Mouse (Mus musculus) adipocyte (in vitro differentiated cells): ENCODE results near the gene Casp8ap2.
A peak's percentile ranks its signal among the peaks of the same experiment; 100 is the strongest.

Source experiments
- DNase-seq: peaks from one replicate; pipeline ENCODE4 v3.0.0-alpha.2; 2016; ENCODE audit warnings: low spot score

The Casp8ap2 gene

GRCm38 (mm10) chr4:32668291-32668690 lies 53.0 kb downstream of the Casp8ap2 start:
- DNase-seq = no peak

DNA sequence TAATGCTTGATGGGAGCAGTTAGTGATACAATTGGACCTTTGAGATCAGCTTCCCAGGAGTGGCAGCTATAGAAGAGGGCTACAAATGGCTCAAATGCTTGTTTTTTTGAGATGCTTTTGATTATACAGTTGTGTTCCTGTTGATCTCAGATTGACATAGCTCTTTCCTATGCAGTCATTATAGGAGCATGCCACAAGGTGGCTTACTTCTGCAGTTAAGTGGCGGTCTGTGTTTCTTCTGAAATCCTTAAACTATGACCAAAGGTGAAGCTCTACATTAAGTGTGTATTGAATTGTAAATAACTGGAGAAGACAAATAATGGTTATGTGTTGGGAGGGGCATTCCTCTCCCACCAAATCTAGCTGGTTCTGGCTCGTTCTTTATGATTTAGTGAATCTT lies 54.6 kb downstream of the Casp8ap2 start:
- DNase-seq = no peak

DNA sequence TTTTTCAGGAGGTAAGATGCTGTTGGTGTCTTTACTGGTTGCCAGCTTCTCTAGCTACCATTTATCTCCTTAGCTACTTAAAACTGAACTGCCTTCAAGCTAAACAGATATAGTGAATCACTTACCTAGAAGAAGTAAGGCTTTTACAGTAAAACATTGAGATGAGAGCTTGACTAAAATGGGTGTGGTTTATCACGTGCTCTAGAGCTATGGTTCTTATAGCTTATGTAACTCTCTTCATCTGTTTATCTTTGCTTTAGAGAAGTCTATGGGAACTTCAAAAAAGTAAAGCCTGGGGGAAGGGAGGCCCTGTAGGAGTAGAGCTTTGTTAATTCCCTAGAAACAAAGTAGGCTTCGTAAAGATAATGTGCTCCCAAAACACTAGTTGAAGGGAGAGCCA lies 58.8 kb downstream of the Casp8ap2 start:
- no peak for DNase-seq

DNA sequence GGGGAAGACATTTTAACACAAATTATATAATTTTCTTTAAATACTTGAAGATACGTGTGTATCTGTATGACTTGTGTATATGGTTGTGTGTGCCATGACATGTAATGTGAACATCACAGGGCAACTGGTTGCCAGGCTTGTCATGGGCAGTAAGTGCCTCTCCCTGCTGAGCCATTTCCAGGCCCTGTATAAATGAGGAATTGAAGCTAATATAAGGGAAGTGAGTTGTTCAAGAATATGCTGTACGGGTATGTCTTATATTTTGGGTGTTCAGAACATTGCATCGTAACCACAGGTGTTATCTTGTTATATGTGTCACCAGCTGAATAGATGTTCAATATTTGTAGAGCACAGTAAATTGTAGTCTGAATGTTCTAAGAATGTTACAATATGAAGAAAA lies 62.2 kb downstream of the Casp8ap2 start:
- no peak for DNase-seq

- no peak for DNase-seq
These were observed 65.6 kb downstream of the Casp8ap2 start for GRCm38 (mm10) chr4:32680843-32681242.

DNA sequence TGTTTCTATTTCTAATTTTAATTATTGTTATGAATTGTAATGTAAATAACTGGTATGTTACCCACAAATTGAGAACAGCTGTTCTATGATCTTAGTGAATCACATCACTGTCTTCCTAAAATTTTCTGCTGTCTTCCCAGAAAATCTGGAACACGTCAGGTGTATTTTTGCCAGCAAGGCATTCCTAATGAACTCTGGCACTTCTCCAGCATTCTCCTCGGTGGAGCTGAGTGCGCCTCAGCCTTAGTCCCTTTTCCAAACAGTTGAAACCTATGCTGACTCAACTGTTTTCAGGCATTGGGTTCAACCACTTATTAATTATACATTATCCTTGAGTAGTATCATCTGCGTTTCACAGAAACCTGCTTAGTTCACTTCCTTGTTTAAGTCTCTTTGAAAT lies 67.2 kb downstream of the Casp8ap2 start:
- DNase-seq = peak; percentile 21

DNA sequence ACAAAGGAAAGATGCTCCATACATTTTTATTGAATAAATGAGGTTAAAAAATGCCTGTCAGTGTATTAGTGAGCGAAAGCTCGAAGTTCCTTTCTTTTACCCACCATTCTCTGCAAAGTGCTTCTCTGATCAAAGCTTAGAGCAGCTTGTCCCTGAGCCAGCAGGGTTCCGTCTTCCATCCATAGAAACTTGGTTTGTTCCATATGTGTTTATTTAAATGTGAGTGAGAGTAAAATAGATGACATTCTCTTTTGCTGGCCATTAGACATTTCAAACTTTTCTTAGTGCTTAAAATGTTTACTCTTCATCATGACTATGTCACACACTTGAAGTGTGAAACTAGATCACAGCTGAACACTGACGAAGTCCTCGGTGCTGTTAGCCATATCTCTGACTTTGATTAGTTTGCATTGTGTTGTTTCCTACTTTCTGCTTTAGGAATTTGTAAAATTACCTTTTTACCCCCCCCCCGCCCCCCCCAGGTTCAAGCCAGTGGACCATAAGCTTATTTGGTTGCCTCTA lies 67.9 kb downstream of the Casp8ap2 start:
- no peak for DNase-seq
